Mouse (Mus musculus): ENCODE results near the gene Pard3. TPM values are rescaled to one million over a fixed set of nuclear protein-coding genes. Genes with fewer than 3 reads are reported as not detected.

The Pard3 gene
- polyA plus RNA-seq, 1 experiment, result 10.4 TPM

DNA sequence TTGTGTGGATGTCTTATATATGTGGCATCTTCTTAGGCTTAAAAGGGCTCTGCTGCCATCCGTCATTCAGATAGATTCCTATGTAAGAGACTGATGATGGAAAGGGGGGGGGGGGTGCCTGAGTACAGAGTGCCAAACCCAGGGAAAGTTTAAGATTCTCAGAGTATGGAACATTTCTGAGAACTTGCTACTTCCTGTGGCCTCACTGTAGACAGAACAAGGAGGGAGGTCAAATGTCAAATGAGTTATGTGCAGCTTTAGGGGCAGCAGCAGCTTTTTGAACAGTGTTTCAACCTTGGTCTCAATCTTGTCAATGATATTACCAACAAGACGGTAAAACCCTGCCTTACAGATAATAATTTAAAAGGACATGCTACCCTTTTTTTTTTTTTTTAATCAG is 367.5 kb downstream of the Pard3 start:
- 94% methylated on average over 2 of the region's 2 CpGs for WGBS

DNA sequence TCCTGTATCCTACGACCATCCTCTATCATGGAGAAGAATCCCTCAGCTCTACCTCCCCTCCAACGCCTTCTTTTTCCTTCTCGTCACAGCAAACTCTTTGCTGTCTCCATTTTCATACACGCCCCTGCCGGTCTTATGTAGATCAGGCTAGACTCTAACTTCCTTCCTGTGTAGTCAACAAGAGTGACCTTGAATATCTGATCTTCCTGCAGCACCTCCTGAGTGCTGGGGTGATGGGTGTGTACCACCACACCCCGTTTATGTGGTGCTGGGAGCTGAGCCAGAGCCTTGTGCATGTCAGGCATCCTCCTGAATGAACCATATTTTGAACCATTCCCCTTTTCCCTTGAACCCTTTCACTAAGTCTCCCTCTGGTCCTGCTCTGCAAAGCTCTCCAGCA is 372.3 kb downstream of the Pard3 start:
- Histone ChIP-seq H3K27ac (ENCODE audit: control insufficient read depth, insufficient read depth, low read length) (no peak overlapping the region), H3K27me3 (ENCODE audit: control insufficient read depth, insufficient read depth, low read length) (no peaks in the 10 kb centered on the region), H3K4me1 (replicated peaks; ENCODE audit: control insufficient read depth, insufficient read depth, low read length) (no peaks in the 10 kb centered on the region), H3K36me3 (ENCODE audit: control insufficient read depth, insufficient read depth, low read length) (no peaks in the 10 kb centered on the region), H3K4me3 (ENCODE audit: control insufficient read depth, insufficient read depth, low read length) (no peak overlapping the region)
- WGBS, result 93% methylated on average over 6 of the region's 6 CpGs
- TF ChIP-seq POLR2A (IDR thresholded peaks at IDR 0.05; ENCODE audit: control insufficient read depth, extremely low read depth, insufficient read depth, low read length, poor library complexity), result no peak
- TF ChIP-seq CTCF (IDR thresholded peaks at IDR 0.05; ENCODE audit: borderline replicate concordance, control insufficient read depth, extremely low read depth, insufficient read depth, low read length, poor library complexity), result no peak
- no peak for DNase-seq

More for the DNA sequence above, 367.5 kb downstream of the Pard3 start:
- H3K4me3 ChIP-seq (ENCODE audit: control insufficient read depth, insufficient read depth, low read length), result no peak overlapping the region
- TF ChIP-seq CTCF (IDR thresholded peaks at IDR 0.05; ENCODE audit: borderline replicate concordance, control insufficient read depth, extremely low read depth, insufficient read depth, low read length, poor library complexity), result no peak
- TF ChIP-seq POLR2A (IDR thresholded peaks at IDR 0.05; ENCODE audit: control insufficient read depth, extremely low read depth, insufficient read depth, low read length, poor library complexity), result no peak
- H3K27ac ChIP-seq (ENCODE audit: control insufficient read depth, insufficient read depth, low read length), result no peak overlapping the region
- no peaks in the 10 kb centered on the region for H3K27me3 ChIP-seq (ENCODE audit: control insufficient read depth, insufficient read depth, low read length)
- no peak for DNase-seq
- no peaks in the 10 kb centered on the region for H3K4me1 ChIP-seq (replicated peaks; ENCODE audit: control insufficient read depth, insufficient read depth, low read length)
- no peaks in the 10 kb centered on the region for H3K36me3 ChIP-seq (ENCODE audit: control insufficient read depth, insufficient read depth, low read length)

DNA sequence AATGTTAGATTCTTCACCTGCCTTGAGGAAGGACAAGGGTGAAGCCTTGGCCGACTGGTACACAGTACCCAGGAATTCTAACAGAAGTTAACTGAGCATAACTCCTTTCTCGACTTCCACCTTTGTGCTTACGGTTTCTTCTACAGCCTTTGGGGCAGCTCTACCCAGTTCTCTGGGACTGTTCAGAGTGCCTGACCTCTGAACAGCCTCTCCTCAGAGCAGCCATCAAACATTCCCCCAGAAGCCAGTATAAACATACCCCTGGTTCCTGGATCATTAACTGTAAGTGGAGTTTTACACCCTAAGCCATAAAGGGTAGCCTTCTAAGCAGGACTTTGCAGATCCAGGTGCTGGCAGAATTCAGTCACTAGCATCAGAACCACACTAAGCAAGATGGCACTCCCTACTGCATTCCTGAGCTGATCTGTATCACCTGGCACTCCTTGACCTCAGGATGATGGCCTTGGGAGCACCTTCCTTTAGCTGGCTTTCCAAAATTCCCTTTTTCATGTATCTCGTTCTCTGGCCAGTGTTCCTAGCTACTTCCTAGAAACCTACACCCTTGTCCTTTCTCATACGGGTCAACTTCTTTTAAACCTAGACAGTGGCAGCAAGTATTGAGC is 374.0 kb downstream of the Pard3 start:
- Histone ChIP-seq H3K27ac (ENCODE audit: control insufficient read depth, insufficient read depth, low read length) (no peak overlapping the region), H3K4me3 (ENCODE audit: control insufficient read depth, insufficient read depth, low read length) (no peak overlapping the region), H3K27me3 (ENCODE audit: control insufficient read depth, insufficient read depth, low read length) (no peaks in the 10 kb centered on the region), H3K36me3 (ENCODE audit: control insufficient read depth, insufficient read depth, low read length) (no peaks in the 10 kb centered on the region), H3K4me1 (replicated peaks; ENCODE audit: control insufficient read depth, insufficient read depth, low read length) (no peaks in the 10 kb centered on the region)
- TF ChIP-seq CTCF (IDR thresholded peaks at IDR 0.05; ENCODE audit: borderline replicate concordance, control insufficient read depth, extremely low read depth, insufficient read depth, low read length, poor library complexity) (no peak), POLR2A (IDR thresholded peaks at IDR 0.05; ENCODE audit: control insufficient read depth, extremely low read depth, insufficient read depth, low read length, poor library complexity) (no peak)
- 88% methylated on average over 5 of the region's 5 CpGs for WGBS
- DNase-seq, result no peak

DNA sequence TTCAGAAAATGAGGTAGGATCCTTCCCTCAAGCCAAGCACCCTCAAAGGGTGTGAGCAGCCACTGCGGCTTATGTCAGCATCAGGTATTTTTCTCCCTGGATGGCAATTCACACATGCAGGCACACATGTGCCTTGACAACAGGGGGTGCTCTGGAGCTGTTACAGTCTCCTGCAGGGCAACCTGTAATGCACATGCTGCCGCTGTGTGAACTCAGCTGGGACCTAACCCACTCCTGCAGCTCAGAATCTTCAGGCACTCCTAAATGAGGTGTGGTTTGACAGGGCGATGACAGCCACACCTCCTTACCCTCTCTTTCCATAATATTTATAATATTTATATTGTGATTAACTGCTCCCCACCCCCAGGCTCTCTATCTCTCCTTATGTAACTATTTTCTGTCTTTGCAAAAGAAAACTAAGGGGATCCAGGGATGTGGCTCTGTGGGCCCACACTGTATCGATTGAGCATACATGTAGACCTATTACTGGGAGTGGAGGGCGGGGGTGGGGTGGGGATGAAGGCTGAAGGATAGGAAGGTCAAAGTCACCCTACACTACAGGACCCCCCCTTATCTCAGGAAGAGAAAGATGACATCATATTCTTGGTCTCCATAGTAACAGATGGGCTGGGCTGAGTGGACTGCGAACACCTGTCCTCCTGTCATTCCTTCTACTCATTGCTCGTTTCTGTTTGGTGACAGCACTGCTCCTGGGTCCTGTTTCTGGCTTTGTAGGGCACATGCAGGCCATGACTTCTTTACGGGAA is 375.1 kb downstream of the Pard3 start:
- Histone ChIP-seq H3K4me1 (replicated peaks; ENCODE audit: control insufficient read depth, insufficient read depth, low read length) (no peaks in the 10 kb centered on the region), H3K27ac (ENCODE audit: control insufficient read depth, insufficient read depth, low read length) (no peak overlapping the region), H3K36me3 (ENCODE audit: control insufficient read depth, insufficient read depth, low read length) (no peaks in the 10 kb centered on the region), H3K27me3 (ENCODE audit: control insufficient read depth, insufficient read depth, low read length) (no peaks in the 10 kb centered on the region), H3K4me3 (ENCODE audit: control insufficient read depth, insufficient read depth, low read length) (no peak overlapping the region)
- WGBS, result 82% methylated on average over 8 of the region's 8 CpGs
- TF ChIP-seq CTCF (IDR thresholded peaks at IDR 0.05; ENCODE audit: borderline replicate concordance, control insufficient read depth, extremely low read depth, insufficient read depth, low read length, poor library complexity) (peak; percentile 67; the same call in 1 of the 2 replicates), POLR2A (IDR thresholded peaks at IDR 0.05; ENCODE audit: control insufficient read depth, extremely low read depth, insufficient read depth, low read length, poor library complexity) (no peak)
- peak; percentile 64 for DNase-seq

DNA sequence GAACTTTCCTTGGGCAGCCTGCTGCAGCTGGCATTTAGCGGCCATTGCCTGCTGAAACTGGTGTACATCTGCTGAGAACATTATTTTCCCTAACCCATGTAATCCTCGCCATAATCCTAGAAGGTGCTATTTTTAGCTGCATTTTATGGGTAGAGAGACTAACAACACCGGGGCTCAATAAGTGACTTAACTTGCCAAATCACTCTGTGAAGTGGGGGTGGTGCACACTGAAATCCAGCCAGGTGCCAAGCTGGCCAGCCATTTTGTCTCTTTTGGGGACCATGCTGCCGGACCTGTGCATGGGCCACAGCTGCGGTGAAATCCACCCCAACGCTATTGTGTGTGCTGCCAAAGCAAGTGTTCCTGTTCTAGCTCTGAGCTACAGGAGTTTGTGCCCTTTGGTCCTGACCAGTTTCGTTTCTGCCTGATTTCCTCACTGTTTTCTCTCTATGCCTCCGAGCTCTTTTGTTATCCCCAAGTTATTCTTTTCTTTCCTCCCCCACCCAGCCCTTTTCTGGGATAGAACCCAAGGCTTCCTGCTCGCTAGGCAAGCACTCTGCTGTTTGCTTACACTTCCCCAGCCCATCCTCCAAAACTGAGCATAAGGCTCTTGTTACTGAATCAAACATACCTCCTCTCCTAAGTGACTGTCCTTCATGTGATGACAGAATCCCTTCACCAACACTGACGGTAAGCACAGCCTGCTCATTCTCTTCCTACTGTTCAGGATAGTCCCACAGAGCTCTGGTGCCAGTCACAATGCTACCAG is 375.9 kb downstream of the Pard3 start:
- H3K4me3 ChIP-seq (ENCODE audit: control insufficient read depth, insufficient read depth, low read length), result no peak overlapping the region
- H3K36me3 ChIP-seq (ENCODE audit: control insufficient read depth, insufficient read depth, low read length), result no peaks in the 10 kb centered on the region
- 79% methylated on average over 10 of the region's 10 CpGs for WGBS
- H3K27ac ChIP-seq (ENCODE audit: control insufficient read depth, insufficient read depth, low read length), result no peak overlapping the region
- DNase-seq, result no peak
- TF ChIP-seq CTCF (IDR thresholded peaks at IDR 0.05; ENCODE audit: borderline replicate concordance, control insufficient read depth, extremely low read depth, insufficient read depth, low read length, poor library complexity) (no peak), POLR2A (IDR thresholded peaks at IDR 0.05; ENCODE audit: control insufficient read depth, extremely low read depth, insufficient read depth, low read length, poor library complexity) (no peak)
- no peaks in the 10 kb centered on the region for H3K27me3 ChIP-seq (ENCODE audit: control insufficient read depth, insufficient read depth, low read length)
- H3K4me1 ChIP-seq (replicated peaks; ENCODE audit: control insufficient read depth, insufficient read depth, low read length), result no peaks in the 10 kb centered on the region

DNA sequence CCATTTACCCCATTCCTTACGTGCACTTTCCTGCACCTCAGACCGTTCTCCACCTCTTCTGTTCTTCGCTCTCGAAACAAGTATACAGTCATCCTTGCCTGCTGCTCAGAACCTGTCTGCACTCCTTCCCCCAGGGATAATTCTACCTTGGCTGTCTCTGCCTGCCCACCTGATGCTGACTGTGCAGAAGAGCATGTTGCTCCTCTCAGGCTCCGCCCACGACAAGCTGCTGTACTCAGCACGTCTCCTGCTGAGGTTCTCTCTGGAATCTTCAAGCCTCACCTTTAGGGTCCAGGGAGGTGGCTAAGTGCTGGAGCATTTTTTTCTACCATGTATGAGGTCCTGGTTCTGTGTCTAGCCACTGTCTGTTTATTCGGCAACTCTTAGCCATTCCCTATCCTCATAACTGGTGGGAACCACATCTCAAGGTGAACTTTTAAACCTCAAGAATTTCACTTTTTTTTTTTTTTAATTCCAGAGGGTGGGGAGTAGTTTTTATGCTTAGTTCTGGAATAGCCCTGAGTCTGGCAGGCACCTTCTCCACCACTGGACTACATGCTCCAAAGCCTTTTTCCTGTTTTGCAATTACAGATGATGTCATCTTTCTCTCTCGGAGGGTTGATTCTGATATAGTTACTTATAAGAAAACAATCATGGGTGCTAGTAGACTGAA is 376.6 kb downstream of the Pard3 start:
- DNase-seq, result no peak
- Histone ChIP-seq H3K4me3 (ENCODE audit: control insufficient read depth, insufficient read depth, low read length) (no peak overlapping the region), H3K27me3 (ENCODE audit: control insufficient read depth, insufficient read depth, low read length) (no peaks in the 10 kb centered on the region), H3K27ac (ENCODE audit: control insufficient read depth, insufficient read depth, low read length) (no peak overlapping the region), H3K36me3 (ENCODE audit: control insufficient read depth, insufficient read depth, low read length) (no peaks in the 10 kb centered on the region), H3K4me1 (replicated peaks; ENCODE audit: control insufficient read depth, insufficient read depth, low read length) (no peaks in the 10 kb centered on the region)
- no peak for TF ChIP-seq POLR2A (IDR thresholded peaks at IDR 0.05; ENCODE audit: control insufficient read depth, extremely low read depth, insufficient read depth, low read length, poor library complexity)
- TF ChIP-seq CTCF (IDR thresholded peaks at IDR 0.05; ENCODE audit: borderline replicate concordance, control insufficient read depth, extremely low read depth, insufficient read depth, low read length, poor library complexity), result no peak
- WGBS, result 85% methylated on average over 9 of the region's 9 CpGs
